Mouse (Mus musculus): ENCODE results near the gene Prr3. TPM values are rescaled to one million over a fixed set of nuclear protein-coding genes. Genes with fewer than 3 reads are reported as not detected.
"Not testable (repeated sequence)": the region's sequence is repeated elsewhere in the genome, so short reads cannot be mapped to it uniquely, and the experiment has no call there.

The Prr3 gene
- total and polyA plus RNA-seq, 3 experiments: 11.4 to 49.4 (median 33.1) TPM

DNA sequence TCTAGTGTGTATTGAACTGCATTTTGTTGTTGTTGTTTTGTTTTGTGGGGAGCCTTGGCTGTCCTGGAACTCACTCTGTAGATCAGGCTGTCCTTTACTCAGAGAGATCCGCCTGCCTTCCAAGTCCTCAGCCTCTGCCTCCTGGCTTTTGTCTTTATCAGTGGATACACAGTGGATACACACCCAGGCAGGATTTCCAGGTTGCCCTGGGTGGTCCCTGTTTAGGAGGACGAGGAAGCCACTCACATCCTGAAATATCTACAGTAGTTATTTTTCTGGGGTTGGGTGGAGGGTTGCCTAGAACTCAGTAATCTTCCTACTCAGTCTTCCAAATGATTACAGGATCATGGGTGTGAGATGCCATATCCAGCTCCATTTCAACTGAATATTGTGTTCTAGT, 38.9 kb upstream of the Prr3 start:
- peaks cover 83% of the 10 kb centered on the region for H3K4me1 ChIP-seq (ENCODE audit: insufficient read depth, low read depth, low read length)
- TF ChIP-seq POLR2AphosphoS5 (IDR thresholded peaks at IDR 0.05; ENCODE audit: insufficient replicate concordance, low read depth, low read length): no peak
- TF ChIP-seq TAL1 (conservative IDR thresholded peaks at IDR 0.05; ENCODE audit: low read depth, low read length): no peak
- no peak for TF ChIP-seq GATA2 (IDR thresholded peaks at IDR 0.05; ENCODE audit: borderline replicate concordance, low read depth, low read length)
- no peak for TF ChIP-seq CTCF (IDR thresholded peaks at IDR 0.05; ENCODE audit: low read depth, low read length)
- TF ChIP-seq GATA1 (IDR thresholded peaks at IDR 0.05; ENCODE audit: borderline replicate concordance, low read length): no peak
- no peak overlapping the region; the same call in 1 of the 2 replicates for H3K4me3 ChIP-seq (ENCODE audit: low read depth, low read length)
- peaks cover 85% of the 10 kb centered on the region for H3K36me3 ChIP-seq (replicated peaks)
- H3K9me3 ChIP-seq (replicated peaks): peaks cover 16% of the 10 kb centered on the region
- no peaks in the 10 kb centered on the region for H3K27me3 ChIP-seq (ENCODE audit: insufficient read depth, low read length)
- ATAC-seq (ENCODE audit: extremely low read depth, insufficient number of reproducible peaks, low FRiP score, poor library complexity, severe bottlenecking) (no peak), DNase-seq (ENCODE audit: low spot score) (no peak)

DNA sequence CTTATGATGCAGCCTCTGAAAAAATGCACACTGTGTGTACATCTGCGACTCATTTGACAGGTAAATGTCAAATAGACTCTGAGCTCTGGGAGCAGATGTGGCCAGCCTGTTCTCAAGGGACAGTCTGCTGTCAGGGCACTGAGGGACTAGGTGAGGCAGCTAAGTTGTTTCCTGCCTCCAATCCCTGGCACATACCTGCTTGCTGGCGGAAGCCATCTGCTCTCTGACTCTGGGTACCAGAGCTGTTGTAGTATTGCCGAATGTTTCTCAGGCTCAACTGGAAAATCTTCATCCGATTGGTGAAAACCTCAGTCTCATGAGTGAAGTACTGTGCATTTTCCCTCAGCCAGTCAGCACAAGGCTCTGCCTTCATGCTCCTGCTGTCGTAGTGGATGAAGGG, 37.0 kb upstream of the Prr3 start:
- no peak overlapping the region for H3K4me3 ChIP-seq (ENCODE audit: low read depth, low read length)

DNA sequence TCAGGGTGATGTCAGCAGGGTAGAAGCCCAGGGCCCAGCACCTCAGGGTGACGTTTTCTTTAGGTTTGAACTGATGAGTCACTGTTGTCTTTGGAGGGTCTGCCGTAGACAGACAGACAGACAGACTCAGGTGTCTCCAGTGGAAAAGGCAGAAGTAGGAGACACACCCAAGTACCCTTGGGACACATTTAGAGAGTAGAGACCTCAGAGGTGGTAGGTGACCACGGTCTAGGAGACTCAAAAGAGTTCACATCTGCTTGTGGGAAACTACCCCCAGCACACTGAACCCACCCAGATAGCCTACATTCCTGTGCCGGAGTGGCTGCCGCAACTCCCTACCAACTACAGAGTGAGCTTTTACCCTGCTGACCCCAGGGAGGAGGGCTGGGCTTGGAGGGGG, 34.9 kb upstream of the Prr3 start:
- Histone ChIP-seq H3K36me3 (replicated peaks) (peaks cover 52% of the 10 kb centered on the region), H3K4me1 (ENCODE audit: insufficient read depth, low read depth, low read length) (peaks cover 48% of the 10 kb centered on the region), H3K27me3 (ENCODE audit: insufficient read depth, low read length) (no peaks in the 10 kb centered on the region), H3K9me3 (replicated peaks) (no peaks in the 10 kb centered on the region; the same call in 1 of the 2 replicates), H3K4me3 (ENCODE audit: low read depth, low read length) (no peak overlapping the region)
- no peak for ATAC-seq (ENCODE audit: extremely low read depth, insufficient number of reproducible peaks, low FRiP score, poor library complexity, severe bottlenecking)
- DNase-seq (ENCODE audit: low spot score): no peak
- no peak for TF ChIP-seq GATA2 (IDR thresholded peaks at IDR 0.05; ENCODE audit: borderline replicate concordance, low read depth, low read length)
- TF ChIP-seq GATA1 (IDR thresholded peaks at IDR 0.05; ENCODE audit: borderline replicate concordance, low read length): no peak
- TF ChIP-seq CTCF (IDR thresholded peaks at IDR 0.05; ENCODE audit: low read depth, low read length): no peak
- TF ChIP-seq POLR2AphosphoS5 (IDR thresholded peaks at IDR 0.05; ENCODE audit: insufficient replicate concordance, low read depth, low read length): no peak

More for the DNA sequence above, 37.0 kb upstream of the Prr3 start:
- TF ChIP-seq GATA2 (IDR thresholded peaks at IDR 0.05; ENCODE audit: borderline replicate concordance, low read depth, low read length): no peak
- no peak for TF ChIP-seq POLR2AphosphoS5 (IDR thresholded peaks at IDR 0.05; ENCODE audit: insufficient replicate concordance, low read depth, low read length)
- TF ChIP-seq CTCF (IDR thresholded peaks at IDR 0.05; ENCODE audit: low read depth, low read length): no peak
- TF ChIP-seq TAL1 (conservative IDR thresholded peaks at IDR 0.05; ENCODE audit: low read depth, low read length): no peak
- TF ChIP-seq GATA1 (IDR thresholded peaks at IDR 0.05; ENCODE audit: borderline replicate concordance, low read length): no peak
- Histone ChIP-seq H3K9me3 (replicated peaks) (peaks cover 14% of the 10 kb centered on the region), H3K27me3 (ENCODE audit: insufficient read depth, low read length) (no peaks in the 10 kb centered on the region), H3K4me1 (ENCODE audit: insufficient read depth, low read depth, low read length) (peaks cover 65% of the 10 kb centered on the region), H3K36me3 (replicated peaks) (peaks cover 70% of the 10 kb centered on the region)
- DNase-seq (ENCODE audit: low spot score) (no peak), ATAC-seq (ENCODE audit: extremely low read depth, insufficient number of reproducible peaks, low FRiP score, poor library complexity, severe bottlenecking) (no peak)

DNA sequence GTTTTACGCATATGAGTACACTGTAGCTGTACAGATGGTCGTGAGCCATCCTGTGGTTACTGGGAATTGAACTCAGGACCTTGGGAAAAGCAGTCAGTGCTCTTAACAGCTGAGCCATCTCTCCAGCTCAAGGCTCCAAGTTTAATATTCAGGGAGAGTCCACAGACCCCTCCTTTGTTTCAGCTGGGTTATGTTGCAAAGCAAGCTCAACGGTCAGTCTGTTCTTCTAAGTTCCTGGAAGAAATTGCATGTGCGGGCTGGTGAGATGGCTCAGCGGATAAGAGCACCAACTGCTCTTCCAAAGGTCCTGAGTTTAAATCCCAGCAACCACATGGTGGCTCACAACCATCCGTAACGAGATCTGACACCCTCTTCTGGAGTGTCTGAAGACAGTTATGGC, 24.4 kb upstream of the Prr3 start:
- H3K4me3 ChIP-seq (ENCODE audit: low read depth, low read length); H3K27me3 ChIP-seq (ENCODE audit: insufficient read depth, low read length); ATAC-seq (ENCODE audit: extremely low read depth, insufficient number of reproducible peaks, low FRiP score, poor library complexity, severe bottlenecking); DNase-seq (ENCODE audit: low spot score): not testable (repeated sequence)
- peaks cover 62% of the 10 kb centered on the region for H3K36me3 ChIP-seq (replicated peaks)
- H3K4me1 ChIP-seq (ENCODE audit: insufficient read depth, low read depth, low read length): peaks cover 68% of the 10 kb centered on the region
- peaks cover 30% of the 10 kb centered on the region for H3K9me3 ChIP-seq (replicated peaks)

DNA sequence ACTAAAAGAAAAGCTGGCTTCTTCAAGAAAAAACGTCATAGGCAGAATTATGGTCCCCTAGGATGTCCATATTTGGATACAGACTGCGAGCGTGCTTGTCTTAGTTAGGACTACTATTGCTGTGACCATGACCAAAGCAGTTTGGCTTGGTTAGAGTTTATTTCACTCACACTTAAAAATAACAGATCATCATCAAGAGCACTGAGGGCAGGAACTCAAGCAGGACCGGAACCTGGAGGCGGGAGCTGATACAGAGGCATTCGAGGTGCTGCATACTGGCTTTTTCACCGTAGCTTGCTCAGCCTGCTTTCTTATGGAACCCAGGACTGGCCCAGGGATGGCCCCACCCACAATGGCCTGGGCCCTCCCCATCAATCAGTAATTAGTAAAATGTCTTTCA, 23.3 kb upstream of the Prr3 start:
- no peak for ATAC-seq (ENCODE audit: extremely low read depth, insufficient number of reproducible peaks, low FRiP score, poor library complexity, severe bottlenecking)
- no peaks in the 10 kb centered on the region for H3K27me3 ChIP-seq (ENCODE audit: insufficient read depth, low read length)
- no peak overlapping the region; the same call in 1 of the 2 replicates for H3K4me3 ChIP-seq (ENCODE audit: low read depth, low read length)
- peaks cover 30% of the 10 kb centered on the region for H3K9me3 ChIP-seq (replicated peaks)
- DNase-seq (ENCODE audit: low spot score): no peak
- peaks cover 65% of the 10 kb centered on the region for H3K36me3 ChIP-seq (replicated peaks)
- peaks cover 78% of the 10 kb centered on the region for H3K4me1 ChIP-seq (ENCODE audit: insufficient read depth, low read depth, low read length)
- TF ChIP-seq POLR2AphosphoS5 (IDR thresholded peaks at IDR 0.05; ENCODE audit: insufficient replicate concordance, low read depth, low read length) (no peak), GATA1 (IDR thresholded peaks at IDR 0.05; ENCODE audit: borderline replicate concordance, low read length) (no peak), GATA2 (IDR thresholded peaks at IDR 0.05; ENCODE audit: borderline replicate concordance, low read depth, low read length) (no peak), CTCF (IDR thresholded peaks at IDR 0.05; ENCODE audit: low read depth, low read length) (no peak), TAL1 (conservative IDR thresholded peaks at IDR 0.05; ENCODE audit: low read depth, low read length) (no peak)

DNA sequence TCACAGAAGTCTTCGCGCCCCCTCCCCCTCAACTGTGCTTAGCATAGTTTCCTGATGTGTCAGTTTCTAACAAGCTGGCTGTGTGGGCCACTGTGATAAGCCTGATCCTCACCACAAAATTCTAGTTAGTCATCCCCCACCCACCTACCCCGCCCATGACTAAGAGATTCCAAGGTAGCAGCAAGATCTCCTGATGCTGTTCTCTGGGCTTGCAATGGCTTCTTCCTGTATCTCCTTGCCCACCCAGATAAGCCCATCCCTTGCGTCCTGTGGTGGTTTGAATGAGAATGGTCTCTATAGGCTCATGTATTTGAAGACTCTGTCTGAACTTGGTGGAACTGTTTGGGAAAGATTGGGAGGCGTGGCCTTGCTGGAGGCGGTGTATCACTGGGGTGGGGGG, 21.9 kb upstream of the Prr3 start:
- H3K9me3 ChIP-seq (replicated peaks): peaks cover 30% of the 10 kb centered on the region
- H3K4me1 ChIP-seq (ENCODE audit: insufficient read depth, low read depth, low read length): peaks cover 91% of the 10 kb centered on the region
- peaks cover 67% of the 10 kb centered on the region for H3K36me3 ChIP-seq (replicated peaks)
- TF ChIP-seq POLR2AphosphoS5 (IDR thresholded peaks at IDR 0.05; ENCODE audit: insufficient replicate concordance, low read depth, low read length) (no peak), TAL1 (conservative IDR thresholded peaks at IDR 0.05; ENCODE audit: low read depth, low read length) (peak; percentile 74), GATA1 (IDR thresholded peaks at IDR 0.05; ENCODE audit: borderline replicate concordance, low read length) (no peak), CTCF (IDR thresholded peaks at IDR 0.05; ENCODE audit: low read depth, low read length) (no peak), GATA2 (IDR thresholded peaks at IDR 0.05; ENCODE audit: borderline replicate concordance, low read depth, low read length) (no peak)
- no peak overlapping the region; the same call in 1 of the 2 replicates for H3K4me3 ChIP-seq (ENCODE audit: low read depth, low read length)
- no peaks in the 10 kb centered on the region for H3K27me3 ChIP-seq (ENCODE audit: insufficient read depth, low read length)
- ATAC-seq (ENCODE audit: extremely low read depth, insufficient number of reproducible peaks, low FRiP score, poor library complexity, severe bottlenecking) (peak; percentile 67), DNase-seq (ENCODE audit: low spot score) (peak; percentile 57)

All from G1E (cell line).